Mouse (Mus musculus): ENCODE results near the gene Rps2. TPM values are rescaled to one million over a fixed set of nuclear protein-coding genes. Genes with fewer than 3 reads are reported as not detected.
A peak's percentile ranks its signal among the peaks of the same experiment; 100 is the strongest.
"Not testable (repeated sequence)": the region's sequence is repeated elsewhere in the genome, so short reads cannot be mapped to it uniquely, and the experiment has no call there.

Rps2 gene
- total RNA-seq, 2 experiments from 2014 or later, result 300 to 313 TPM

GRCm38 (mm10) chr17:24698715-24699114, 19.2 kb upstream of the Rps2 start:
- no peak for DNase-seq (ENCODE audit: low spot score in 2 of 2)
- intact Hi-C loops (cut with DNase I), result no loop called here

GRCm38 (mm10) chr17:24699473-24699872, 18.4 kb upstream of the Rps2 start:
- DNase-seq (ENCODE audit: low spot score in 2 of 2), result no peak
- intact Hi-C loops (cut with DNase I), result no loop called here

- intact Hi-C loops (cut with DNase I), result no loop called here
- no peak for DNase-seq (ENCODE audit: low spot score in 2 of 2)
Measured at GRCm38 (mm10) chr17:24701251-24701650, 16.7 kb upstream of the Rps2 start.

- intact Hi-C loops (cut with DNase I), result no loop called here
- DNase-seq (ENCODE audit: low spot score in 2 of 2), result no peak
Measured at GRCm38 (mm10) chr17:24705821-24706220, 12.1 kb upstream of the Rps2 start.

- DNase-seq (ENCODE audit: low spot score in 2 of 2), result peak; percentile 97 to 98
- intact Hi-C loops (cut with DNase I), result no loop called here
Measured at GRCm38 (mm10) chr17:24706982-24707800, 10.7 kb upstream of the Rps2 start, which contains the start of gene Tbl3. Gene Tbl3, minus strand, starts transcription at chr17:24707660.

- intact Hi-C loops (cut with DNase I), result no loop called here
- no peak for DNase-seq (ENCODE audit: low spot score in 2 of 2)
Measured at GRCm38 (mm10) chr17:24707801-24708425, 10.0 kb upstream of the Rps2 start.

GRCm38 (mm10) chr17:24708646-24709045, 9.3 kb upstream of the Rps2 start:
- intact Hi-C loops (cut with DNase I), result no loop called here

GRCm38 (mm10) chr17:24715556-24715955, 2.4 kb upstream of the Rps2 start:
- intact Hi-C loops (cut with DNase I), result no loop called here
- DNase-seq (ENCODE audit: low spot score in 2 of 2), result no peak

More at GRCm38 (mm10) chr17:24708646-24709045, 9.3 kb upstream of the Rps2 start:
- DNase-seq (ENCODE audit: low spot score in 2 of 2), result peak in 1 of 2 experiments; percentile 31

GRCm38 (mm10) chr17:24716166-24716682, 1.7 kb upstream of the Rps2 start:
- DNase-seq (ENCODE audit: low spot score in 2 of 2), result no peak
- intact Hi-C loops (cut with DNase I), result no loop called here

- intact Hi-C loops (cut with DNase I); DNase-seq (ENCODE audit: low spot score in 2 of 2): not testable (repeated sequence)
Measured at GRCm38 (mm10) chr17:24718938-24719337, 1.0 kb downstream of the Rps2 start.

- intact Hi-C loops (cut with DNase I), result no loop called here
- DNase-seq (ENCODE audit: low spot score in 2 of 2), result peak; percentile 99
Measured at GRCm38 (mm10) chr17:24719494-24720222, 1.7 kb downstream of the Rps2 start.

- intact Hi-C loops (cut with DNase I); DNase-seq (ENCODE audit: low spot score in 2 of 2): not testable (repeated sequence)
Measured at GRCm38 (mm10) chr17:24720616-24721015, 2.7 kb downstream of the Rps2 start.

GRCm38 (mm10) chr17:24721383-24721955, 3.6 kb downstream of the Rps2 start:
- intact Hi-C loops (cut with DNase I); DNase-seq (ENCODE audit: low spot score in 2 of 2): not testable (repeated sequence)

- intact Hi-C loops (cut with DNase I), result no loop called here
- DNase-seq (ENCODE audit: low spot score in 2 of 2), result no peak
Measured at GRCm38 (mm10) chr17:24722220-24722924, 4.5 kb downstream of the Rps2 start.

- no peak for DNase-seq (ENCODE audit: low spot score in 2 of 2)
- intact Hi-C loops (cut with DNase I), result no loop called here
Measured at GRCm38 (mm10) chr17:24723122-24723880, 5.4 kb downstream of the Rps2 start.

GRCm38 (mm10) chr17:24723881-24724180, 5.9 kb downstream of the Rps2 start:
- intact Hi-C loops (cut with DNase I), result no loop called here
- DNase-seq (ENCODE audit: low spot score in 2 of 2), result peak in 1 of 2 experiments; percentile 20

- intact Hi-C loops (cut with DNase I), result no loop called here
- DNase-seq (ENCODE audit: low spot score in 2 of 2), result peak; percentile 94 to 95
Measured at GRCm38 (mm10) chr17:24724184-24724583, 6.3 kb downstream of the Rps2 start, which contains the start of gene Ndufb10. Gene Ndufb10, minus strand, starts transcription at chr17:24724478.

- no peak for DNase-seq (ENCODE audit: low spot score in 2 of 2)
- intact Hi-C loops (cut with DNase I), result no loop called here
Measured at GRCm38 (mm10) chr17:24725637-24726390, 7.9 kb downstream of the Rps2 start.
